Mouse (Mus musculus) c-Kit-negative CD71-positive TER-119-positive erythroid progenitor cells, embryonic 14.5 days (primary cell): Measurements from ENCODE around the gene Eral1.
"Not testable (repeated sequence)": the region's sequence is repeated elsewhere in the genome, so short reads cannot be mapped to it uniquely, and the experiment has no call there.

Experiments
- DNase-seq: peaks from one replicate; pipeline ENCODE4 v3.0.0-alpha.2; 2013; ENCODE audit warnings: low read depth, low spot score

The Eral1 gene

GRCm38 (mm10) chr11:78087756-78088281, 7.6 kb upstream of the Eral1 start:
- DNase-seq, result no peak

- no peak for DNase-seq
Observed at GRCm38 (mm10) chr11:78086925-78087479, 6.8 kb upstream of the Eral1 start.

GRCm38 (mm10) chr11:78083595-78083994, 3.4 kb upstream of the Eral1 start:
- DNase-seq, result no peak

DNA sequence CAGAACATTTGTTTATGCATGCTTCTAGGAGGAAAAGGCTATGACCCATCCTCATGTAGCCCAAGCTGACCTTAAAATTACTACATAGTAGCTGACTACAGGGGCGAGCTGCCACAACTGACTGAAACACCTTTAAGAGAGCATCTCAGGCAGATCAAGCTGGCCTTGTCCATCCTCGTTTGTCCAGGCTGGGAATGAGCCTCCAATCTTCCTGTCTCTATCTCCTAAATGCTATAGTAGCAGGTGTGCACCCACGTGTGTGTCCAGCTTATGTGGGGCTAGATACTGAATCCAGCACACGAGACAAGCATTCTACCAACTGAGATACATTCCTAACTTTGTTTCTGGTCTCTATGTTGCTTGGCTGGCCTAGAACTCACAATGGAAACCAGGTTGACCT, 5.5 kb downstream of the Eral1 start:
- no peak for DNase-seq

DNA sequence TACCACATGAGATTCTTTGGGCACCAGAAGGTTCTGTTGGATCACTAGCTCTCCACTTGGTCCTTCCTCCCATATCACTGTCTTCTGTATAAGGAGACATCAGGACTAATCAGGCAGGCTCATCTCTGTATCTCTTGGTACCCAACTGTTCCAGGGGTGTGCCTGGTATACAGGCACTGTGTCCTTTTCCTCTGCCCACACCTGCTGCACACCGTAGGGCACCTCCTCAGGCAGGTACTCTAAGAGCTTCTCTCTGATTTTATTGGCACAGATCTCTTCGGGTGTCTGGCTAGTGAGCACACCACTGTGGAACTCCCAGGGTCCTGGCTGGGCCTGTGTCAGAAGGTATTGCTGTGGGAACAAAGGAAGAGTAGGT, 5.9 kb downstream of the Eral1 start:
- DNase-seq, result no peak

DNA sequence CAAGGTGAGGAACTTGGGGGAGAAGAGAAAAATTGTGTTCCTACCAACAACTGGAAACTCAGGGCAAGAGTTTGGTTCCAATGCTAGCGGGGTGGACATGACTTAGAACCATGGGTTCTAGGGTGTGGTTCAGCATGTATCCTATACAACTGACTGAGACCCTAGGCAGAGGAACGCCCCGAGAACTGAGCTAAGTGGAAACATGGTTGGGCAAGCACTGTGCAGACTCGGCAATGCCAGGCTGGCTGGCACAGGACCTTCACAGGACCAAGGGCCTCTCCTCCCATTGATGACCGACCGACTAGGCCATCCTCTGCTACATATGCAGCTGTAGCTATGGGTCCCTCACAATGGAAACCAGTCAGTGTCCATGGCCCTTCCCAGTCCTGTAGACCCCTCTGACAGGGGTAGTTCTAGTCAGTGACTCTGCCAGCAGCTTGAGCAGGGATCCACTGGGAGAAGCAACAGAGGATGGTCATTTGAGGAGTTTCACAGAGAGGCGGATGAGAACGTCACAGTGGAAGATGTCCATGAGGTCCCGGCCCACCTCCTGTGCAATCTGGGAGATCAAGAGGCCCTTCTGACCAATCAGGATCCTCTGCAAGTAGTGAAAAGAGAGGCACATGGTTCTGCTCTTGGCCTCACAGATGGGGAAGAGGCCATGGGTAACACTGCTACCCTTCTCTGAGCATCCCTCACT, 6.5 kb downstream of the Eral1 start:
- DNase-seq, result peak; percentile 80

GRCm38 (mm10) chr11:78072425-78073130, 7.6 kb downstream of the Eral1 start:
- DNase-seq, result peak; percentile 88

- no peak for DNase-seq
Observed at GRCm38 (mm10) chr11:78071938-78072337, 8.2 kb downstream of the Eral1 start.

DNA sequence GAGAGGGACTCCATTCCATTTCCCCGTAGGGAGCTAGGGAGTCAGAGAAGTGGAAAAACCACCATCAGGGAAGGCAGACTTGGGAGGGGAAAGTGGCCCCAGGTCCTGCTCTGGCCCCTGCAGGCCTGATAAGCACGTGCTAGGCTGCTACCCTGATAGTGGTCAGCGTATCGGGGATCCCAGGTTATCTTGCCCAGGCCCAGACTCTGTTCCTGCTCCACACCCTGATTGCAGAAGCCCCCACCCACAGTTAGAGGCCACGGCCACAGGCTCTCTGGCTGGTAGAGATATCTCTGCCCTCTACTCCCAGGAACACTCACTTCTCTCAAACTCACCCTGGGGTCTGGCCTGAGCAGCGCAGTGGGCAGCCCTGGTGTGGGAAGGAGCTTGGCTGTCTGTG, 10.5 kb downstream of the Eral1 start:
- peak; percentile 75 for DNase-seq

- no peak for DNase-seq
Observed at GRCm38 (mm10) chr11:78069130-78069529, 11.1 kb downstream of the Eral1 start.

DNA sequence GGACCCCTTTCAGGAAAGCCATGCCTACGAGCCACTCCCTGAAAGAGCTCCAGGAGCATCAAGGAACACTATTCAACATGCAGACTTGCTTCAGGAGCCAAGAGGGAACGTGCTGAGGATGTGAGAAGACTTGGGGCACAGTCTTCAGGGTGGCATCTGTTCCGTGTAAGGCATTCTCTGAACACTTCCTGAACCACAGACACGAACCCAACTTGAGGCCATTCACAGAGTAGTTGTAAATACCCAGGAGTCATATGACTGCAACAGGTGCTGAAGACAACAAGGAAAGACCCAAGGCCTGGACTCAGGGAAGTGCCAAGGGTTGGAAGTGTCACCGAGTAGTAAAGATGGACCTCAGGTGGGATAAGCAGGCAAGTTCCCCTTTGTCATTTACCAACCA, 12.6 kb downstream of the Eral1 start:
- no peak for DNase-seq

DNA sequence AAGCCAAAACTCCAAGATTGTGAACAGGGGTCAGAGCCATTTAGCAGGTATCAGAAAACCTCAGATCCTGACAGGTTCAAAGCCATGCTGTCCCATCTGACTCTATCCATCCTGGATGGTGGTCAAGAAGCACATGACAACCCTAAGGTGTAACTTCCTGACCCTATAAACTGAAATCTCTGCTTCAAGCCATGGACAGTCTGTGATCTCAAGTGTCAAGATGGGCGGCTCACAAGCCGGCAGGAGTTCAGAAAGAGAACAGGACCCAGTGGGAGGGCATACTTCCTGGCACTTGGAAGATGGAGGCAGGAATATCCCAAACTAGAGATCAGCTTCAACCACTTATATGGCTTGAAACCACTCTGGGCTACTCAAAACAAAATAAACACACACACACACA, 13.5 kb downstream of the Eral1 start:
- DNase-seq, result no peak

- peak; percentile 82 for DNase-seq
Observed at GRCm38 (mm10) chr11:78065906-78066305, 14.3 kb downstream of the Eral1 start.

- no peak for DNase-seq
Observed at GRCm38 (mm10) chr11:78062563-78062962, 17.6 kb downstream of the Eral1 start.

DNA sequence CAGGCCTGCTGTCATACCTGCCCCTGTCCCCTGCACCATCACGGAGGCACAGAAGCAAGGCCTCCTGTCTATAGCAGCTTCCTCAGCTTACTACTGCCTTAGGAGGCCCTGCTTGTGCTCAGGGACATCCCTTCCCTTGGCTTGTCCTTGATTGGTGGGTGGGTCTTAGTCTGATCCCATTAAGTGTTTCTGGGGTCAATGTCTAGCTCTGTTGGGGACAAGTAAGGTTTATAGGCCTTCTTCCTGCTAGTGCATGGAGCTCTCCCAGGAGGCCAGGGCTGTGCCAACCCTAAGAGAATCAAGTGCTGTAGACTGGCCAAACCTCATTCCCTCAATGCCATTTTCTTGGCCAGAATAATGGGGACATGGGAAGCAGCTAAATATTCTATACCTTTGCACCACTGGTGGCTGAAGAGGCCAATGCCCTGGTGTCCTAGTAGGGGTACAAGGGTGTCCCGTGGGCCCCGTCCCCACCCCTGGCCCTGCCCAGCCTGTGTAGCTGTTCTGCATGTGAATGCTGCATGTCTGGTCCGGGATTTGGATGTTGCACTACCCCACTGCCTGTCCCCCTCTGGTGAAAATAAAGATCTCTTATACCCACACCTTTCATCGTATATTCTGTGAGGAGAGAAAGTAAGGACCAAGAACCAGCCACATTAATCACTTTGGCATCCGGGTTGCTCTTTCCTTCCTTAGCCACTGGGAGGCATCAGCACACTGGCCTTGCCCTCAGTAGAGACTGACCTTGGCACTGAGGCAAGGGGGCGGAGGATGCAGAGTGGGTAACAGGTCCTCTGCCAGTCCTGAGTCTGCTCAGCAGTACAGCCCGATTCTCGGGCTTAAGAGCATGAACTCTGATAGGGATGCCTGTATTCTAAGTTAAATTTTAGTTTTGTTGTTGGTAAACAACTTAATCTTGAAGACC, 20.1 kb downstream of the Eral1 start:
- no peak for DNase-seq

GRCm38 (mm10) chr11:78056946-78057345, 23.2 kb downstream of the Eral1 start:
- no peak for DNase-seq

DNA sequence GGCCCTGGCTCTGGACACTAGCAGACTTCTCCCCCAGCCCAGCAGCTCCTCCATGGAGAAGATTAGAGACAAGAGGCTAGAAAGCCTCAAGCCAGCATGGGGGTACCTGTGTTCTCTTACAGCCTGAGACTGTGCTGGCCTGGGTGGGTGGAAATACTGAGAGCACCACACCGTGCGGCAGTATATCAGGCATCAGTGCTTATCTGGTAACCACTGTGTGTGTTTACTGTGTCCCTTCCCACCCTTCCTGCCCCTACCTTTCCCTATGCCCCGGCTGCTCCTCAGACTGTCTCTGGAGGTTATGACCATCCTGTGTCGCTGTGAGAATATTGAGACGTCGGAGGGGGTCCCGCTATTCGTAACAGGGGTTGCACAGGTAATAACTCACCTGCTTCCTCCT, 27.1 kb downstream of the Eral1 start:
- no peak for DNase-seq

GRCm38 (mm10) chr11:78048637-78049036, 31.5 kb downstream of the Eral1 start:
- not testable (repeated sequence) for DNase-seq

DNA sequence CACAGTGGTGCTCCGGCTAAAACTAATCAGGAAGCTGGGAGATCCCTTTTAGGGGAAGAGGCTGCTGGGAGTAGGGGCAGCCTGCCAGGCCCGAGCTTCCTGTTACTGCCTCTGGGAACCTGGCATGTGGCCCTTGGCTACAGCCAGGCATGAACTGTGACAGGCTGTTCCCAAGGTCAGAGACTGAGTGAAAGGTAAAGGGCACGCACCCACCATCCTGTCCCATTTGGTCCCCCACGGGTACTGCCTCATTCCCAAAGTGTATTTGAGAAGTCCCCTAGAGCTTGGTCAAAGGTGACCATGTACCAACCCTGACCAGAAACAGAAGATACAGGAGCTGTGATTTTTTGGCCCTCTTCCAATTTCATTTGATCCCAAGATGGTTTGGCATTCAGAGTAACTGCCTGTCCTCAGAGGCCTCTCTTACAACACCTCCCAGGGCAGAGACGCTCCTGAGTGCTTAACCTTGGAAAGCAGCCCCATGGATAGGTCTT, 35.4 kb downstream of the Eral1 start:
- DNase-seq, result no peak

DNA sequence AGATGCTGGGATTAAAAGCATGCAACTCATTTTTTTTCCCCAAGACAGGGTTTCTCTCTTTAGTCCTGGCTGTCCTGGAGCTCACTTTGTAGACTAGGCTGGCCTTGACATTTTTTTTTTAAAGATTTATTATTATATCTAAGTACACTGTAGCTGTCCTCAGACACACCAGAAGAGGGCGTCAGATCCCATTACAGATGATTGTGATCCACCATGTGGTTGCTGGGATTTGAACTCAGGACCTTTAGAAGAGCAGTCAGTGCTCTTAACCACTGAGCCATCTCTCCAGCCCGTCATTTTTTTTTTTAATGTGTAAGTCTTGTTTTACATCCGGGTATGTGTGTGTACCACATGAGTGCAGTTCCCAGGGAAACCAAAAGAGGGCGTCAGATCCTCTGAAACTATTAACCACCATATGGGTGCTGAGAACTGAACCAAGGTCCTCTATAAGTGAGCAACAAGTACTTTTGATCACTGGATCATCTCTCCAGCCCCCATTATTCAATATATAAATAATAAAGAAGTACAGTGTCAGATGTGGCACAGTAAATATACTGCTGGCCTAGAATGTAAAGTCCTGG, 37.8 kb downstream of the Eral1 start:
- DNase-seq, result not testable (repeated sequence)

- no peak for DNase-seq
Observed at GRCm38 (mm10) chr11:78040878-78041277, 39.3 kb downstream of the Eral1 start.
